Mouse (Mus musculus): ENCODE measurements around the gene Macc1. TPM values are rescaled to one million over a fixed set of nuclear protein-coding genes. Genes with fewer than 3 reads are reported as not detected.
"Not testable (repeated sequence)": the region's sequence is repeated elsewhere in the genome, so short reads cannot be mapped to it uniquely, and the experiment has no call there.

Macc1 gene
- polyA plus RNA-seq, 1 experiment: 2.1 TPM

GRCm38 (mm10) chr12:119318799-119319198, 4.7 kb downstream of the Macc1 start:
- H3K4me1 ChIP-seq (ENCODE audit: control insufficient read depth, insufficient read depth, low read length): no peaks in the 10 kb centered on the region

DNA sequence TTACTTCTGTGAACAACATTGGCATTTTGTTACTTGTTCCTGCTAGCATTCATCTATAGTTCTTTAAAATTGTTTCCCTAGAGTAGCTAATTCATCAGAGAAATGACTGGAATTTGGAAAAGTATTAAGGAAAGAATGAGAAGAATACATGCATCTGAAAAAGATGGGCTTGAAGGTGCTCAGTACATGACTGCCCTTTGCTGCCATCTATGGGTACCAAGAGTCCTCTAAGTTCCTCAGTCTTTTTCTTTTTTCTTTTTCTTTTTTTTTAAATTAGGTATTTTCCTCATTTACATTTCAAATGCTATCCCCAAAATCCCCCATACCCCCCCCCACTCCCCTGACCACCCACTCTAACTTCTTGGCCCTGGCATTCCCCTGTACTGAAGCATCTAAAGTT, 11.3 kb downstream of the Macc1 start:
- Histone ChIP-seq H3K4me1 (ENCODE audit: control insufficient read depth, insufficient read depth, low read length) (no peaks in the 10 kb centered on the region), H3K4me3 (ENCODE audit: insufficient read depth, low read length) (no peak overlapping the region), H3K27ac (ENCODE audit: insufficient read depth, low read length) (no peak overlapping the region)
- TF ChIP-seq POLR2A (IDR thresholded peaks at IDR 0.05; ENCODE audit: low read depth, low read length) (no peak), CTCF (IDR thresholded peaks at IDR 0.05; ENCODE audit: borderline replicate concordance, insufficient read depth, low read length) (no peak)

More at GRCm38 (mm10) chr12:119318799-119319198, 4.7 kb downstream of the Macc1 start:
- no peak for TF ChIP-seq CTCF (IDR thresholded peaks at IDR 0.05; ENCODE audit: borderline replicate concordance, insufficient read depth, low read length)
- no peak for TF ChIP-seq POLR2A (IDR thresholded peaks at IDR 0.05; ENCODE audit: low read depth, low read length)
- Histone ChIP-seq H3K27ac (ENCODE audit: insufficient read depth, low read length) (peak overlapping the region; percentile 78), H3K4me3 (ENCODE audit: insufficient read depth, low read length) (no peak overlapping the region)

DNA sequence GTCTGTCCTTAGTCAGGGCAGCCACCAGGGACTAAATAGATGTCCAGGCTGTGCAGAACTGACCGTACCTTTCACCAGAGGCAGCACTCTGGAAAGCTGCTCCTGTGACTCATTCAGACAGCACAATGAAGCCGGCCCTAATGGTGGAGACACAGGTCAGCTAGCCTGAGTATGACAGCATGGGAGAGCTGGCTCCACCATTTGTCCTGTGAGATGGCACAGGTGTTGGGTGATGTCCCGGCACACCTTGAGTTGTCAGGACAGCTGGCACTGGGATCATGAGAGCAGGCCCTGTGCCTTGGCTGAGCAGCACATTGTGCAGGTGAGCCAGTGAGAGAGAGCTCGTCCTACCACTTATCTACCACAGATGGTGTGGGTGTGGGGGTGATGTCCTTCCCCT, 16.6 kb downstream of the Macc1 start:
- no peak overlapping the region for H3K27ac ChIP-seq (ENCODE audit: insufficient read depth, low read length)
- no peaks in the 10 kb centered on the region for H3K4me1 ChIP-seq (ENCODE audit: control insufficient read depth, insufficient read depth, low read length)
- TF ChIP-seq CTCF (IDR thresholded peaks at IDR 0.05; ENCODE audit: borderline replicate concordance, insufficient read depth, low read length) (no peak), POLR2A (IDR thresholded peaks at IDR 0.05; ENCODE audit: low read depth, low read length) (no peak)
- H3K4me3 ChIP-seq (ENCODE audit: insufficient read depth, low read length): no peak overlapping the region

GRCm38 (mm10) chr12:119333376-119333775, 19.3 kb downstream of the Macc1 start:
- Histone ChIP-seq H3K27ac (ENCODE audit: insufficient read depth, low read length) (peak overlapping the region; percentile 11; the same call in 1 of the 2 replicates), H3K4me3 (ENCODE audit: insufficient read depth, low read length) (no peak overlapping the region), H3K4me1 (ENCODE audit: control insufficient read depth, insufficient read depth, low read length) (no peaks in the 10 kb centered on the region)
- TF ChIP-seq POLR2A (IDR thresholded peaks at IDR 0.05; ENCODE audit: low read depth, low read length): no peak
- no peak for TF ChIP-seq CTCF (IDR thresholded peaks at IDR 0.05; ENCODE audit: borderline replicate concordance, insufficient read depth, low read length)

- not testable (repeated sequence) for H3K4me3 ChIP-seq (ENCODE audit: insufficient read depth, low read length); H3K4me1 ChIP-seq (ENCODE audit: control insufficient read depth, insufficient read depth, low read length); H3K27ac ChIP-seq (ENCODE audit: insufficient read depth, low read length)
These were observed 38.5 kb downstream of the Macc1 start for GRCm38 (mm10) chr12:119352579-119352978.

DNA sequence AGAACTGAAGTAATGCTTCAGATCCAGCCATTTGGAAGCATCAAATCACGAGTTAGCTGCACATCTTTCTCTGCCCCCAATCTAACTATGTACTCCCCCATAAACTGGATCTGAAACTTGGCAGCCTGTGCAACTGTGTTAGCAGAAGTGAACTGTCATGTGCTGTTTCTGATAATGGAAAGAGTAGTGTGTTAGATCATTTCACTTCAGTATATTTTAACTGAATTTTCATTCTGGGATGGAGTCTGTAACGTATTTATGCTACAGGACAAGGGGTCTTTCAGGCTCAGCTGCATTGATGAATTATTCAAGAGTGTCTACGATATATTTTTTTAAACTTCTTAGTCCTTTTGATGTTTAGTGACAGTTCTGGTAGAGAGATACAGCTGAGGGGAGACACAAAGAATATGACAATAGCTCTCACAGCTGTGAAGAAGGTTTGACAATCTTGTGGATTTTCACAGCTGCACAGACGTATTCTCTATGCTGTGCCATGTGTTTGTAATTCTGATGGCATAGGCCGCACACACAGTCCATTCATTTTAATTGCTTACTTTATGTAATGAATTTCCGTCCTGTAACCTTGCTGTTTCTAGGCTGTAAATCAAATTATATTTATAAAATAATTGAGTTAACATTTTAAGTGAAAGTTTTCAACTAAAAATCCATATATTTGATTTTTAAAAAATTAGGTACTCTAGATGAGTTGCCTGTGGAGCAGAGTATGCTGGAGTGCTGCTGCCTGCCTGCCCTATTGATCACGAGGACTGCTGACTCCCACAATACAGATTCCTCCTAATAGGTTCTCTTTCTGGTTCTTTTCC, 43.6 kb downstream of the Macc1 start:
- no peak overlapping the region for H3K27ac ChIP-seq (ENCODE audit: insufficient read depth, low read length)
- TF ChIP-seq CTCF (IDR thresholded peaks at IDR 0.05; ENCODE audit: borderline replicate concordance, insufficient read depth, low read length): no peak
- TF ChIP-seq POLR2A (IDR thresholded peaks at IDR 0.05; ENCODE audit: low read depth, low read length): no peak
- H3K4me1 ChIP-seq (ENCODE audit: control insufficient read depth, insufficient read depth, low read length): no peaks in the 10 kb centered on the region
- no peak overlapping the region for H3K4me3 ChIP-seq (ENCODE audit: insufficient read depth, low read length)

- H3K27ac ChIP-seq (ENCODE audit: insufficient read depth, low read length): no peak overlapping the region
- no peak for TF ChIP-seq CTCF (IDR thresholded peaks at IDR 0.05; ENCODE audit: borderline replicate concordance, insufficient read depth, low read length)
- TF ChIP-seq POLR2A (IDR thresholded peaks at IDR 0.05; ENCODE audit: low read depth, low read length): no peak
- H3K4me1 ChIP-seq (ENCODE audit: control insufficient read depth, insufficient read depth, low read length): no peaks in the 10 kb centered on the region
- no peak overlapping the region for H3K4me3 ChIP-seq (ENCODE audit: insufficient read depth, low read length)
These were observed 44.1 kb downstream of the Macc1 start for GRCm38 (mm10) chr12:119358242-119358515.

DNA sequence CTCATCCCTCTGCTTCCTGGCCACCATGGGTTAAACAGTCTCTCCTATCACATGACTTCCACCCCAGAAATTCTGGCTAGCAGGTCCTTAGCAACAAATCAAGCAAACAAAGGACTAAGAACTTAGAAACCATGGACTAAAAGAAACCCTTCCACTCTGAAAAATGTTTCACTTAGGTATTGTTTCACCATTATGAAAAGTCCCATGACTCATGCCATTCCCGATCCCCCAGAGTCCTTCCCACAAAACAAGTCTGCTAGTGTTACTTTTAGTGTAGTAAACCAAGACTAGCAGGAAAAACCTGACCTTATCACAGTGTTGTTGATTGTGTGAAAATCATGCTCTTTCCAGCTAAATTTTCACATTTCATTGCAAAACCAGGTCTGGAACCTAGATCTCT, 51.0 kb downstream of the Macc1 start:
- no peak for TF ChIP-seq CTCF (IDR thresholded peaks at IDR 0.05; ENCODE audit: borderline replicate concordance, insufficient read depth, low read length)
- no peak for TF ChIP-seq POLR2A (IDR thresholded peaks at IDR 0.05; ENCODE audit: low read depth, low read length)
- H3K27ac ChIP-seq (ENCODE audit: insufficient read depth, low read length): no peak overlapping the region
- H3K4me3 ChIP-seq (ENCODE audit: insufficient read depth, low read length): no peak overlapping the region
- H3K4me1 ChIP-seq (ENCODE audit: control insufficient read depth, insufficient read depth, low read length): no peaks in the 10 kb centered on the region

GRCm38 (mm10) chr12:119369832-119370231, 55.8 kb downstream of the Macc1 start:
- H3K4me3 ChIP-seq (ENCODE audit: insufficient read depth, low read length): no peak overlapping the region
- TF ChIP-seq POLR2A (IDR thresholded peaks at IDR 0.05; ENCODE audit: low read depth, low read length) (no peak), CTCF (IDR thresholded peaks at IDR 0.05; ENCODE audit: borderline replicate concordance, insufficient read depth, low read length) (no peak)
- no peaks in the 10 kb centered on the region for H3K4me1 ChIP-seq (ENCODE audit: control insufficient read depth, insufficient read depth, low read length)
- H3K27ac ChIP-seq (ENCODE audit: insufficient read depth, low read length): no peak overlapping the region

DNA sequence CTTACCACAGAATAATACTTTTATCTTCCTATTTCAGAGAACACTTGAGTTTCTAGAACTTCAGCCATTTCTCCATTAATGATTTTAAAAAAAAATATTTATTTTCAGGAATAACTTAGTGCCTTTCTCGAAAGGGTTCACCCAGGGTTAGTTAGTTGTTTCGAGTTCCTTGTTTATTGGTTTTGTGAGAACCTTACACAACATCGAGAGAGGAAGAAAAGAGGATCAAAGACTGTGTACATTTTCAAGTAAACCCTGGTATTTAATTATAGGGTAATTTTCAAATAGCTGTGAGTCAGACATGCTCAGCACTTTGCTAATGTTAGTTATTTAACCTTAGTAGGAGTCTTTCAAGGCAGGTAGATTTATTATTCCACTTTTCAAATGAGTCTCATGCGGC, 58.3 kb downstream of the Macc1 start:
- TF ChIP-seq CTCF (IDR thresholded peaks at IDR 0.05; ENCODE audit: borderline replicate concordance, insufficient read depth, low read length) (no peak), POLR2A (IDR thresholded peaks at IDR 0.05; ENCODE audit: low read depth, low read length) (no peak)
- Histone ChIP-seq H3K4me3 (ENCODE audit: insufficient read depth, low read length) (no peak overlapping the region), H3K27ac (ENCODE audit: insufficient read depth, low read length) (no peak overlapping the region), H3K4me1 (ENCODE audit: control insufficient read depth, insufficient read depth, low read length) (peaks cover 4% of the 10 kb centered on the region; the same call in 1 of the 2 replicates)
